Mouse (Mus musculus) macrophage (primary cell): ENCODE measurements around the gene Ddx5. TPM values are rescaled to one million over a fixed set of nuclear protein-coding genes. Genes with fewer than 3 reads are reported as not detected.
"Not testable (repeated sequence)": the region's sequence is repeated elsewhere in the genome, so short reads cannot be mapped to it uniquely, and the experiment has no call there.

Experiments used
- H3K27ac ChIP-seq: fragments of 350-480 bp; formaldehyde crosslinking; 2 replicates; pipeline ENCODE4 v1.9.0; 2021
- H3K36me3 ChIP-seq: fragments of 350-480 bp; formaldehyde crosslinking; 2 replicates; pipeline ENCODE4 v1.9.0; 2021; ENCODE audit errors: inconsistent target
- H3K4me3 ChIP-seq: fragments of 350-480 bp; formaldehyde crosslinking; 2 replicates; pipeline ENCODE4 v1.9.0; 2021; ENCODE audit errors: inconsistent target
- H3K79me2 ChIP-seq: fragments of 350-480 bp; formaldehyde crosslinking; 2 replicates; pipeline ENCODE4 v1.9.0; 2021; ENCODE audit errors: inconsistent target
- WGBS: methylation state at CpG from one replicate; pipeline ENCODE4 v1.1.7; 2026; ENCODE audit warnings: inconsistent platforms; ENCODE audit not compliant: missing documents; 5-methylcytosine and 5-hydroxymethylcytosine counted together
- polyA plus RNA-seq: library from polyadenylated mRNA; stranded (reverse); fragments of 250-400 nt; gene quantifications from 3 replicates; pipeline ENCODE4 v1.2.4, GENCODE M21; 2018; ENCODE audit warnings: inconsistent platforms

Gene Ddx5
- polyA plus RNA-seq, 1 experiment from 2014 or later = 726 TPM

- Histone ChIP-seq H3K79me2 (peaks cover 28% of the 10 kb centered on the region; the same call in 1 of the 2 replicates), H3K27ac (peak overlapping the region; percentile 73), H3K4me3 (no peak overlapping the region), H3K36me3 (peaks cover 32% of the 10 kb centered on the region)
- WGBS = 7% methylated on average over 5 of the region's 5 CpGs
Observed at GRCm38 (mm10) chr11:106762139-106762799, 26.7 kb downstream of the Ddx5 start.

- H3K36me3 ChIP-seq = peaks cover 36% of the 10 kb centered on the region
- WGBS = 74% methylated on average over 5 of the region's 5 CpGs
- H3K4me3 ChIP-seq = no peak overlapping the region
- peak overlapping the region; percentile 73; the same call in 1 of the 2 replicates for H3K27ac ChIP-seq
- peaks cover 46% of the 10 kb centered on the region; the same call in 1 of the 2 replicates for H3K79me2 ChIP-seq
Observed at GRCm38 (mm10) chr11:106760511-106760910, 28.5 kb downstream of the Ddx5 start.

DNA sequence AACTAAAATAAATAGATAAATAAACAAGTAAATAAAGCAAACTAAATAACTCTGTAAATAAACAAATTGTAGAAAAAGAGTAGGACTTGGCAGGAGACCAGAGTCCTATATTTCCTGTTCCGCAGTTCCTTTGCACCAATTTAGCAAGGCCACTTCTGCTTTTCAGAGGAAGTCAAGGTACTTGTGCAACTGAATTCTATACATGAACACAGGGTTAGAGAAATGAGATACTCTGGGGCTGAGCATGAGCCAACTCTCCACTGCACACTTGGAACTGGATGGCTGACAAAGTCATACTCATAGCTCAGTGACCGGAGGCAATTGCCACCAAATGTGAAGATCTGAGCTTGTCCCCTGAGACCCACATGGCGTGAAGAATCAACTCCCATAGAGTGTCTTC, 30.0 kb downstream of the Ddx5 start:
- Histone ChIP-seq H3K79me2 (peaks cover 49% of the 10 kb centered on the region), H3K36me3 (peaks cover 33% of the 10 kb centered on the region), H3K4me3 (no peak overlapping the region), H3K27ac (peak overlapping the region; percentile 86)
- WGBS = 13% methylated on average over 3 of the region's 3 CpGs

GRCm38 (mm10) chr11:106755583-106755982, 33.4 kb downstream of the Ddx5 start:
- Histone ChIP-seq H3K27ac (no peak overlapping the region), H3K79me2 (peaks cover 62% of the 10 kb centered on the region), H3K4me3 (no peak overlapping the region), H3K36me3 (peaks cover 35% of the 10 kb centered on the region)
- WGBS = 97% methylated on average over 5 of the region's 5 CpGs

- WGBS = 93% methylated on average over 6 of the region's 6 CpGs
- peaks cover 34% of the 10 kb centered on the region for H3K36me3 ChIP-seq
- no peak overlapping the region for H3K4me3 ChIP-seq
- no peak overlapping the region for H3K27ac ChIP-seq
- H3K79me2 ChIP-seq = peaks cover 49% of the 10 kb centered on the region
Observed at GRCm38 (mm10) chr11:106753314-106753713, 35.7 kb downstream of the Ddx5 start.

GRCm38 (mm10) chr11:106752103-106752502, 36.9 kb downstream of the Ddx5 start:
- Histone ChIP-seq H3K4me3 (peak overlapping the region; percentile 57), H3K79me2 (peaks cover 37% of the 10 kb centered on the region), H3K36me3 (peaks cover 27% of the 10 kb centered on the region), H3K27ac (peak overlapping the region; percentile 98)
- 0% methylated on average over 7 of the region's 7 CpGs for WGBS

GRCm38 (mm10) chr11:106751039-106752018, 37.7 kb downstream of the Ddx5 start, which contains the start of gene Milr1:
Milr1 (plus strand) TSS chr11:106751226.
- H3K4me3 ChIP-seq = peak within 1 kb of the TSS; percentile 57
- H3K36me3 ChIP-seq = peaks cover 20% of the 10 kb centered on the region
- H3K27ac ChIP-seq = peak within 1 kb of the TSS; percentile 98
- peaks cover 29% of the 10 kb centered on the region for H3K79me2 ChIP-seq
- WGBS = under 1% methylated on average over 17 of the region's 17 CpGs

- Histone ChIP-seq H3K36me3 (peaks cover 12% of the 10 kb centered on the region), H3K4me3 (peak within 1 kb of the TSS; percentile 57), H3K79me2 (peaks cover 21% of the 10 kb centered on the region), H3K27ac (peak within 1 kb of the TSS; percentile 98)
- WGBS = 33% methylated on average over 13 of the region's 13 CpGs
Observed at GRCm38 (mm10) chr11:106750121-106750751, 38.7 kb downstream of the Ddx5 start, which contains the start of gene Pecam1. Pecam1 (minus strand) TSS chr11:106750628.

DNA sequence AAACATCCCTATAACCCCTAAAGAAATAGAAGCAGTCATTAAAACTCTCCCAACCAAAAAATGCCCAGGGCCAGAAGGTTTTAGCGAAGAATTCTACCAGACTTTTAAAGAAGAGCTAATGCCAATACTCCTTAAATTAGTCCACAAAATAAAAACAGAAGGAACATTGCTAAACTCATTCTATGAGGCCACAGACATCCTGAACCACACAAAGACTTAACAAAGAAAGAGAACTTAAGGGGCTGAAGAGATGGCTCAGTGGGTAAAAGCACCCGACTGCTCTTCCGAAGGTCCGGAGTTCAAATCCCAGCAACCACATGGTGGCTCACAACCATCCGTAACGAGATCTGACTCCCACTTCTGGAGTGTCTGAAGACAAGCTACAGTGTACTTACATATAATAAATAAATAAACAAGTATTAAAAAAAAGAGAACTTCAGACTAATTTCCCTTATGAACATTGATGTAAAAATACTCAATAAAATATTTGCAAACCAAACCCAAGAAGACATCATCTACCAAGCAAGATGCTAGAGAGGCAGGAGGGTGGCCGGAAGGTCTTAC, 39.3 kb downstream of the Ddx5 start:
- 56% methylated on average over 7 of the region's 7 CpGs for WGBS
- not testable (repeated sequence) for H3K36me3 ChIP-seq, H3K4me3 ChIP-seq
- H3K27ac ChIP-seq = 0 out of 2 replicates have a peak overlapping the region, but pooled peaks have one; percentile 98
- H3K79me2 ChIP-seq = peaks cover 21% of the 10 kb centered on the region

- no peaks in the 10 kb centered on the region for H3K79me2 ChIP-seq
- H3K4me3 ChIP-seq = no peak overlapping the region
- no peak overlapping the region for H3K27ac ChIP-seq
- 100% methylated on average over 2 of the region's 5 CpGs for WGBS
- H3K36me3 ChIP-seq = no peaks in the 10 kb centered on the region
Observed at GRCm38 (mm10) chr11:106744949-106745348, 44.0 kb downstream of the Ddx5 start.

DNA sequence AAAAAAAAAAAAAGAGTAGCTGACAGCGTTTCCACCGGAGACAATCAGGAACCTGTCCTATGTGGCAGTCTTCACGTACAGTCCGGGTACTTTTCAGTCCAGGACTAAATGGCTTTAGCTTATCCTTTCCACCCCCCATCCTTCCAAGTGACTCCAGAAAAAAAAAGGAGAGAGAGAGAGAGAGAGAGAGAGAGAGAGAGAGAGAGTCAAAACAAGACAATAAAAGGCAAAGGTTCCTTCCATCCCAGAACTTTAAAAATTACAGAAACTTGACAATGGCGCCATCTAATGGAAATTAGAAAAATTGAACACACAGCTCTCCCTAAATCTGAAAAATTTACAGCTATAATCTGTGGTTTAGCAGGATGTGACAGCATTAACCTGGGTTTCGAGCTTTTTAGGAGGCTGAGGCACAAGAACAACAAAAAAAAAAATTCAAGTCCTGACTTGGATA, 46.6 kb downstream of the Ddx5 start:
- no peaks in the 10 kb centered on the region for H3K36me3 ChIP-seq
- 50% methylated on average over 6 of the region's 6 CpGs for WGBS
- H3K79me2 ChIP-seq = no peaks in the 10 kb centered on the region

GRCm38 (mm10) chr11:106741826-106742225, 47.2 kb downstream of the Ddx5 start:
- H3K27ac ChIP-seq = no peak overlapping the region
- H3K36me3 ChIP-seq = no peaks in the 10 kb centered on the region
- 91% methylated on average over 3 of the region's 3 CpGs for WGBS
- no peak overlapping the region for H3K4me3 ChIP-seq
- H3K79me2 ChIP-seq = no peaks in the 10 kb centered on the region

More for the DNA sequence above, 46.6 kb downstream of the Ddx5 start:
- H3K4me3 ChIP-seq = no peak overlapping the region
- no peak overlapping the region for H3K27ac ChIP-seq

- 79% methylated on average over 4 of the region's 6 CpGs for WGBS
- Histone ChIP-seq H3K27ac (no peak overlapping the region), H3K79me2 (no peaks in the 10 kb centered on the region)
Observed at GRCm38 (mm10) chr11:106741232-106741631, 47.8 kb downstream of the Ddx5 start.

DNA sequence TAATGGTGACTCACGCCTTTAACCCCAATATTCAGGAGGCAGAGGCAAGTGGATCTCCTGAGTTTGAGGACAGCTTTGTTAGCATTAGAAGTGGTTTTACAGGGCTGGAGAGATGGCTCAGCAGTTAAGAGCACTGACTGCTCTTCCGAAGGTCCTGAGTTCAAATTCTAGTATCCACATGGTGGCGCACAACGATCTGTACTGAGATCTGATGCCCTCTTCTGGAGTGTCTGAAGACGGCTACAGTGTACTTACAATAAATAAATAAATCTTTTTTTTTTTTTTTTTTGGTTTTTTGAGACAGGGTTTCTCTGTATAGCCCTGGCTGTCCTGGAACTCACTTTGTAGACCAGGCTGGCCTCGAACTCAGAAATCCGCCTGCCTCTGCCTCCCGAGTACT, 48.3 kb downstream of the Ddx5 start:
- WGBS = 83% methylated on average over 4 of the region's 8 CpGs
- not testable (repeated sequence) for H3K4me3 ChIP-seq, H3K27ac ChIP-seq, H3K79me2 ChIP-seq, H3K36me3 ChIP-seq

More at GRCm38 (mm10) chr11:106741232-106741631, 47.8 kb downstream of the Ddx5 start:
- no peaks in the 10 kb centered on the region for H3K36me3 ChIP-seq
- no peak overlapping the region for H3K4me3 ChIP-seq
